Mouse (Mus musculus): ENCODE measurements around the gene Scmh1. TPM values are rescaled to one million over a fixed set of nuclear protein-coding genes. Genes with fewer than 3 reads are reported as not detected.

Gene Scmh1
- polyA plus RNA-seq, 1 experiment, result not detected

DNA sequence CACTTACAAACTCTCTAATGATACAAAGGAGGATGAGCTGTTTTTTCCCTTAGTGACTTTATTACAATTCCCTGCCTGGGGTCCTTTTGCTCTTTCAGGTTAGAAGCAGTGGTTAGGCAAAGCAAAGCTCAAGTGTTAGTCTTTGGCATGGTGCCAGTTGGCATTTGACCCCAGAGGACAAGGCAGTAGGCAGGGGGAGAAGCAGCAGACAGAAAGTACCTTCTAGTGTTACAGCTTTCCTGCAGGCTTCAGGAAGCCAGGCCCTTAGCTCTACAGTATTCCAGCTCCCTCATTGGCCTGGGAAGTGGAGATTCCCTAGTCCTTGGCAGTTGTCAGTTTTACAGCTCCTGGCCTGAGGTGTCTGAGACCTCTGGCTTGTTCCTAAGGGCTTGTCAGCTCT, 15.6 kb downstream of the Scmh1 start:
- Histone ChIP-seq H3K27ac (ENCODE audit: insufficient read depth, low read depth, low read length) (no peak overlapping the region), H3K4me1 (ENCODE audit: control insufficient read depth, insufficient read depth, low read length) (peaks cover 3% of the 10 kb centered on the region), H3K4me3 (ENCODE audit: insufficient read depth, low read depth, low read length) (no peak overlapping the region)
- TF ChIP-seq POLR2A (IDR thresholded peaks at IDR 0.05; ENCODE audit: insufficient read depth, low read depth, low read length), result no peak
- no peak for TF ChIP-seq CTCF (IDR thresholded peaks at IDR 0.05; ENCODE audit: insufficient read depth, low read depth, low read length)

DNA sequence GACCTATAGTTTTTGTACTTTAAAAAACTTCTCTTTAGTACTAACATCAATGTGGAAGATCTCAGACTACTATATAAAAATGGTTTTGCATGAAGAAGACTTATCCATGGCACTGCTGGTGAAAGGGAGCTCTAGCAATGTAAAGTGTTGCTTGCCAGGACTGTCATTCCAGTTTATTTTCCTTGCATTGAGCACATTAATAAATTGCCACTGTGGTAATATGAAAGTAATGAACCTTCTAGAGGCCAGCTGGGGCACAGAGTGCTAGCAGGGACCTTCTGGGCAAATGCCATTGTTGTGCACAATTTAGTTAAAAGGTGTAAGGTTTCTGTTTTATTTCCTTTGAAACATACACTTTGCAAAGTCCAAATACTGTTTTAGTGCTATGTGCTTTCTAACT, 25.5 kb downstream of the Scmh1 start:
- H3K4me3 ChIP-seq (ENCODE audit: insufficient read depth, low read depth, low read length), result no peak overlapping the region
- H3K27ac ChIP-seq (ENCODE audit: insufficient read depth, low read depth, low read length), result no peak overlapping the region
- TF ChIP-seq POLR2A (IDR thresholded peaks at IDR 0.05; ENCODE audit: insufficient read depth, low read depth, low read length) (no peak), CTCF (IDR thresholded peaks at IDR 0.05; ENCODE audit: insufficient read depth, low read depth, low read length) (no peak)
- no peaks in the 10 kb centered on the region for H3K4me1 ChIP-seq (ENCODE audit: control insufficient read depth, insufficient read depth, low read length)

DNA sequence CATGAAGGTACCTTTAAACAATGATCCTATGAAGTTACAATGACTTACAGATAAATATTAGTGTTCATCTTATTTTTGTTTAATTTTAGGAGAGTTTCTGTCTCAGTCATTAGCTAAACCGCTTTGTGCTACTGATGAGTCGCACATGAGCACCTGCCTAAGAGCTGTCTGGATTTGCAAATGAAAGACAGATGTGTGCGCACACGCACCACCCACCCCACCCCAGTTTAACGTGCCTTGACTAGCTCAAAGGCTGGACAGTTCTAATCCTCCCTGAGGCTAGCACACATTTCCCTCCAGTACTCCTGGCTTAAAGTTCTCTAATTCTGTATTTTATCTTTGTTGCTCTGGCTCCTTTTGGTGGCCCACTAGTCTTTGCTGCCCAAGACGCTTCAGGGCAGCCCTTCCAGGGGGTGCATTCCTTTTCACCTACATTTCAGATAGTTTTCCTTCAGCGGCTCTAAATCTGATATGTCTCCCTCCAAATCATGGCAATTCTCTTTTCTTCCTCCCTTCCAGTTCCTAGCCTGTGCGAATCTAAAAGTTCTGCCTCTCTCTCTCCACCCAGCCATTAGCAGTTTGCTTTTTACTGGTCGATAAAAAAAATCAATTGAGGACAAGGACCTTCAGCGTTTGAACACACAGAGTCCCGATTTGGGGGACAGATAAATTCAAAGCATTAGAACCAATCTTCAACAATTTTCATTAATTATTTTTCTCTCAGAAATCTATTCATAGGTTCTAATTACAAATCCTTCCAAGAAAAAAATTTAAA, 27.7 kb downstream of the Scmh1 start:
- WGBS, result 70% methylated on average over 11 of the region's 11 CpGs
- TF ChIP-seq CTCF (IDR thresholded peaks at IDR 0.05; ENCODE audit: insufficient read depth, low read depth, low read length) (no peak), POLR2A (IDR thresholded peaks at IDR 0.05; ENCODE audit: insufficient read depth, low read depth, low read length) (no peak)
- Histone ChIP-seq H3K4me1 (ENCODE audit: control insufficient read depth, insufficient read depth, low read length) (no peaks in the 10 kb centered on the region), H3K4me3 (ENCODE audit: insufficient read depth, low read depth, low read length) (no peak overlapping the region), H3K27ac (ENCODE audit: insufficient read depth, low read depth, low read length) (no peak overlapping the region)

DNA sequence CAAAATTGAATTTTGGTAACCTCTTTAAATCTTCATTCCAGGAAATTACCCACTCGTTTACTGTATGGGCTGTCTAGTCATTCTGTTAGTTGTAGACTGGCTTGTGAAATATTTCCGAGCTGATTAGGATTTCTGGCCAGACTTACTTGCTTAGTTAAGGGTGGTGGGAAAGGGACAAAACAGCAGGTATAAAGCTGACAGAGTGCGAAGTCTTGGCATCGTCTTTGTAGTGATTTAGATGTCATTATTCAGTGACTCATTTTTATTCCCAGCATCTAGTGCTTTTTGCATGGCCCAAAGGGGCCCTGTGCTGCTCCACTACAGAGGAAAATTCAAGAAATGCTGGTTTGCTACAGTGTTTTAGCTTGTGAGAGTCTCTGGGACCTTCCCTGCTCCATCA, 56.7 kb downstream of the Scmh1 start:
- Histone ChIP-seq H3K27ac (ENCODE audit: insufficient read depth, low read depth, low read length) (no peak overlapping the region), H3K4me1 (ENCODE audit: control insufficient read depth, insufficient read depth, low read length) (no peaks in the 10 kb centered on the region), H3K4me3 (ENCODE audit: insufficient read depth, low read depth, low read length) (no peak overlapping the region)
- WGBS, result 48% methylated on average over 4 of the region's 4 CpGs
- TF ChIP-seq CTCF (IDR thresholded peaks at IDR 0.05; ENCODE audit: insufficient read depth, low read depth, low read length) (no peak), POLR2A (IDR thresholded peaks at IDR 0.05; ENCODE audit: insufficient read depth, low read depth, low read length) (no peak)

DNA sequence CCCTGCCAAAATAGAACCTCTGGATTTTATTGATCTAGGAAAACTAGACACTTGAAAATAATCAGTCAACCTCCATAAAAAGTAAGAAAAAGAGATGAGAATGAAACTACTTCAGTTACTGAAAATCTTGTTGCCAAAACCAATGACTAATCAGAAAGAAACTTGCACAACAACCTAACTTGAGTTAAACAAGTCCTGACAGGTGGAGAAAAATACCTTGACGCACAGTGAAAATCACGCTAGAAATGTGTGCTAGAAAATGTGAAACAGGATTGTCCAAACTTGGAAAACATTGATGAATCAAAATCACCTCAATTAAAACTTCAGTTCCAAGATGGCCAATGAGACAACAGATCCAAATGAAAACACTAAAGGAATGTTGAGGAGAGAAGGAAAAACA, 67.9 kb downstream of the Scmh1 start:
- TF ChIP-seq CTCF (IDR thresholded peaks at IDR 0.05; ENCODE audit: insufficient read depth, low read depth, low read length) (no peak), POLR2A (IDR thresholded peaks at IDR 0.05; ENCODE audit: insufficient read depth, low read depth, low read length) (no peak)
- 95% methylated on average over 2 of the region's 2 CpGs for WGBS
- Histone ChIP-seq H3K4me1 (ENCODE audit: control insufficient read depth, insufficient read depth, low read length) (no peaks in the 10 kb centered on the region), H3K4me3 (ENCODE audit: insufficient read depth, low read depth, low read length) (no peak overlapping the region), H3K27ac (ENCODE audit: insufficient read depth, low read depth, low read length) (no peak overlapping the region)

DNA sequence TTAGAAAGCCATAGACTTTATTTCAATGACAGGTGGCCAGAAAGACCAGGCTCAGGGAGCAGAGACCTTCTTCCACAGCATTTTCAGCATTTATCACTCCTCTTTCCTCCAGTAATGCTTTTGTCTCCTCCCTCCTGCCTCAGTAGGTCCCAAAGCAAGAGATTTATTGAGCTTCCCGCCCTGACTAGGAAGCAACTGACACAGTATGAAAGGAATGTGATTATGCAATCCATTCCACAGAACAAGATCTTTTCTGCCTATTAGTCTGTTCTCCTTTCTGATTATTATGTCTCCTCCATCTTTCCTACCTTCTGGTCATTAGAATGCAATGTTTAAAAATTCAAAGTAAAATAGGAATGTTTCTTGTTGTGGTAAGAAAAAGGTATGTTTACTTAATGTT, 82.6 kb downstream of the Scmh1 start:
- H3K4me1 ChIP-seq (ENCODE audit: control insufficient read depth, insufficient read depth, low read length), result no peaks in the 10 kb centered on the region
- no peak for TF ChIP-seq CTCF (IDR thresholded peaks at IDR 0.05; ENCODE audit: insufficient read depth, low read depth, low read length)
- no peak for TF ChIP-seq POLR2A (IDR thresholded peaks at IDR 0.05; ENCODE audit: insufficient read depth, low read depth, low read length)
- 58% methylated on average over 1 of the region's 1 CpGs for WGBS
- no peak overlapping the region for H3K27ac ChIP-seq (ENCODE audit: insufficient read depth, low read depth, low read length)
- no peak overlapping the region for H3K4me3 ChIP-seq (ENCODE audit: insufficient read depth, low read depth, low read length)

DNA sequence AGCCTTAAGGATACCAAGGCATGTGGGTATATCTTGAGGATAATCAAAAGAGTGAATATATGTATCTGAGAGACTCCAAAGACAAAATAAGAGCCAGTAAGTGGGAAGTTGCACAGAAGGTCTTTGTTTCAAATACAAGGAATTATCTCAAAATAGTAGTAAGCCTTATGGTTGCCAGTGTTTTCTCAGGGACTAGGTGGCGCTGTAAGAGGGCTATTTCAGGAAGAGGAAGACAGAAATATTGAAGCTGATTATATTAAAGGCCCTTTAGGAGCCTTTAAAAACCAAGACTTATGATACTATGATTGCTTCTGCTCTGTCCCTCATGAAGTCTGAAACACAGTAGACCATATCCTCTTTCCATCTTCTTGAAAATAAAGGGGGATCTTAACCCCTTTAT, 101.9 kb downstream of the Scmh1 start:
- TF ChIP-seq POLR2A (IDR thresholded peaks at IDR 0.05; ENCODE audit: insufficient read depth, low read depth, low read length) (no peak), CTCF (IDR thresholded peaks at IDR 0.05; ENCODE audit: insufficient read depth, low read depth, low read length) (no peak)
- no peak overlapping the region for H3K4me3 ChIP-seq (ENCODE audit: insufficient read depth, low read depth, low read length)
- 73% methylated on average over 1 of the region's 1 CpGs for WGBS
- peaks cover 2% of the 10 kb centered on the region; the same call in 1 of the 2 replicates for H3K4me1 ChIP-seq (ENCODE audit: control insufficient read depth, insufficient read depth, low read length)
- no peak overlapping the region for H3K27ac ChIP-seq (ENCODE audit: insufficient read depth, low read depth, low read length)

DNA sequence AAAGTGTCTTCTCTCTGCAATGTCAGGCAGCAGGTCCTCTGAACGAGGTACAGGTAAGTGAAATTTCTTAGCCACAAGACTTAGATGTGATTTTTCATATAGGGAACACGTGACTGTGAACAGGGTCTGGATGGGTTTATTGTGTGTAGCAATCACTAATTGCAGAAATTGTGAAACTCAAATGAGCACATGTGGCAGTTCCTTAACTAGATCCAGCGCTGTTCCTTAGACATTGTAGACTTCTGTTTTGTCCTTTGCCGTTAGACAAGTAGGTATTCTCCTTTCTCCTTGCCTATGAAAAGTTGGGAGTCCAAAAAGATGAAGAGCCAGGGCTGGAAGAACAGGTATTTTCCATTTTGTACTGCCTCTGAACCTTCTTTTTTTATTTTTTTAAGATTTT, 106.1 kb downstream of the Scmh1 start:
- WGBS, result 97% methylated on average over 4 of the region's 4 CpGs
- Histone ChIP-seq H3K4me3 (ENCODE audit: insufficient read depth, low read depth, low read length) (no peak overlapping the region), H3K4me1 (ENCODE audit: control insufficient read depth, insufficient read depth, low read length) (peaks cover 2% of the 10 kb centered on the region; the same call in 1 of the 2 replicates), H3K27ac (ENCODE audit: insufficient read depth, low read depth, low read length) (no peak overlapping the region)
- TF ChIP-seq CTCF (IDR thresholded peaks at IDR 0.05; ENCODE audit: insufficient read depth, low read depth, low read length) (no peak), POLR2A (IDR thresholded peaks at IDR 0.05; ENCODE audit: insufficient read depth, low read depth, low read length) (no peak)

DNA sequence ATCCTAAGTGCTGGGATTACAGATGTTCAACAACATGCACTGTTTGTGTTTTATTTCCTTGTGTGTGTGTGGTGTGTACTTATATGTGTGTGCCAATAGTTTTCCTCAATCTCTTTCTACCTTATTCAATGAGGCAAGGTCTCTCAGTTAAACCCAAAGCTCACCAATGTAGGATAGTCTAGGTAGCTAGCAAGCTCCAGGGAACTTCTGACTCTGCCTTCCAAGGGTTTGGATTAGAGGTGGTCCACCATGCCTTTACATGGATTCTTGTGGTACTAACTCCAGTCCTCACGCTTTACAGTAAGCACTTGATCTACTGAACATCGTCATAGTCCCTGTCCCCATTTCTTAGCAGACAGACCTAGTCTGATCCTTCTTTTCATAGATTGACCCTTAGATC, 109.3 kb downstream of the Scmh1 start:
- no peak overlapping the region for H3K27ac ChIP-seq (ENCODE audit: insufficient read depth, low read depth, low read length)
- H3K4me3 ChIP-seq (ENCODE audit: insufficient read depth, low read depth, low read length), result no peak overlapping the region
- TF ChIP-seq POLR2A (IDR thresholded peaks at IDR 0.05; ENCODE audit: insufficient read depth, low read depth, low read length), result no peak
- TF ChIP-seq CTCF (IDR thresholded peaks at IDR 0.05; ENCODE audit: insufficient read depth, low read depth, low read length), result no peak
- H3K4me1 ChIP-seq (ENCODE audit: control insufficient read depth, insufficient read depth, low read length), result no peaks in the 10 kb centered on the region
- WGBS, result 100% methylated on average over 2 of the region's 2 CpGs
